Mouse (Mus musculus) embryo, embryonic 11.5 days (tissue): Measurements from ENCODE around the gene Tnfrsf25.

Source experiments
- DNase-seq: peaks from one replicate; pipeline ENCODE4 v3.0.0-alpha.2; 2012; ENCODE audit warnings: low read depth, low spot score

Gene Tnfrsf25

DNA sequence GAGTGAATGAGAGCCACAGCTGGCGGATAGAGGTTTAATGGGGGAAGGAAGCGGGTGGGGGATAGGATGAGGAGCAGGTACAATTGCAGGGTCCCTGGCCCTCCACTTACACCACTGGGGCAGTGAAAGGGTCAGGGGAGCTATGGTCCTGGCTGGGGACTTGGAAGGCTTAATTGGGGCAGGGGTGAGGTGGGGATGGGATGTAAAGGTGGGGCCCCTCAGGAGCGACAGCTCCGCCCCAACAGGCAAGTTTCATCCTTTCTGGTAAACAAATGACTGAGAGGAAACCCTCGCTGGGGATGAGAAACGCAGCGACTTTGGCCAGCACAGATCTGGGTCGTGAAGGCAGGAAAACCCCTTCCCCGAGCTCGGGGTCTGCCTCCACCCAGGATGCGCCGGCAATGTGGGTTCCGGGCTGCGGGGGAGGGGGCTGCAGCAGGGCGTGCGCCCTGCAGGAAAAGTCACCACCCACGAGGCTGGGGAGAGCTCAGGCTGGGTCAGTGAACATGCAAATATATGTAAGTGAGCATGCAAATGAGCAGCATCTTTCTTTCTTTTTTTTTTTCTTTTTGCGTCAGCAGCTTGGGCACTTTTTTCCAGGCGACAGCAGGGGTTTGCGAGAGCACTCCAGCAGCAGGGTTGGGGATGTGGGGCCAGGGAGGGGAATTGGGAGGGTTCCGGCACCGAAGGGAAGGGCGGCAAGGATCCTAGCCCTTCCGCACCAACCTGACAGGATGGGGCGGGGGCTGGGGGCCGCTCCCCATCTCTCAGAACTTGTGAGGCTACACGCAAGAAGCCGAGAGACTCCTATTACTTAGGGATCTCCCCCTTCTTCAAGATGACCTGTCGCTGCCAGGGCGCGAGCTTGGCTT lies 4.8 kb downstream of the Tnfrsf25 start:
- DNase-seq, result no peak

DNA sequence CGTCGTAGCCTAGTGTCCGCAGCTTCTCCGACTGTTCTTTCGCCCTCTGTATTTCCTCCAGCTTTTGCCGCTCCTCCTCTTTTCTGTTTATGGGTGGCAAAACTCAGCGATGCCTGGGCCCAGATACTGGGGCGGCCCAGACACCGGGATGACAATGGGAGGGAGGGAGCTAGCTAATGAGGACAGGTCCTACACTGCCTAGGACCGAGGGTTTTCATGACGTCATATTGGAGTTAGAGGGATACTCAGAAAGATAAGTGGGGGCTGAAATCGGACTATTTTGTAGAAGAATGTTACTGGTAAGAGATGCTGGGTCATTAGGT lies 5.4 kb downstream of the Tnfrsf25 start:
- DNase-seq, result no peak

- no peak for DNase-seq
These were observed 8.7 kb downstream of the Tnfrsf25 start for GRCm38 (mm10) chr4:152124361-152124961.

GRCm38 (mm10) chr4:152125161-152126025 lies 9.7 kb downstream of the Tnfrsf25 start:
- DNase-seq, result no peak

GRCm38 (mm10) chr4:152126026-152126920 lies 10.5 kb downstream of the Tnfrsf25 start:
- no peak for DNase-seq

DNA sequence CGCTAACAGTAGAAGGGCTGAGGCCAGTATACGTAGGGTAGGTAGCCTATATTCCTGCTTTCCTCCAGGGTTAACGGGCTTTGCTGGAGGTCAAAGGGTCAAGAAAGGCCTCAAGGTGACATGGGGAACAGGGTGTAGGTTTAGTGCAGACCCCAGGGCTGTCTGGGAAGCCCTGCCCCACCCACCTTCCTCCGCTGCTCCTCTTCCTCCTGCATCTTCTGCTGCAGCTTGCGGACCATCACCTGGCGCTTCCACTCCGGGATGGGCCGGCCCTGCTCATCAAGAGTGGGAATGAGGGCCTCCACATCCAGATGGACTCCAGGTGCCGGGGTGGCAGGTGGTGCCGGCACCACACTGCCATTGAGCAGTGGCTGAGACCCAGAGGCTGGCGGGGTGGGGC lies 12.2 kb downstream of the Tnfrsf25 start:
- no peak for DNase-seq

DNA sequence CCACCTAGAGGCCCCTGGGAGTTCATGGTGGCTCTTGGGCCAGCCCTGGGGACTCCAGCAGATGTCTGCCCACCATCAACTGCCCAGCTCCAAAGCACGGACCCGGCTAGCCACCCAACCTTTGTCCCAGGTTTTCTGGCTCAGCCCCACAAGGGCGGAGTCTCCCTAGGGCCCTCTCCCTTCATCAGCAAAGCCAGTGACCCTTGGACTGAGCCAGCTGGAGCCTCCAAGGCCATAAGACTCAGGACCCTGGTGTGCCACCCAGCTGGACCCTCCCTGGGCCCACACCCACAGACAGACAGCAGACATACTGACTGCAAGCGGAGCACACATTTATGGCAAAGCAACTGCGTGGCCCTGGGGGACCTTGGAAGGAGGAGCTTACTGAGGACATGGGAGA lies 13.1 kb downstream of the Tnfrsf25 start:
- no peak for DNase-seq

DNA sequence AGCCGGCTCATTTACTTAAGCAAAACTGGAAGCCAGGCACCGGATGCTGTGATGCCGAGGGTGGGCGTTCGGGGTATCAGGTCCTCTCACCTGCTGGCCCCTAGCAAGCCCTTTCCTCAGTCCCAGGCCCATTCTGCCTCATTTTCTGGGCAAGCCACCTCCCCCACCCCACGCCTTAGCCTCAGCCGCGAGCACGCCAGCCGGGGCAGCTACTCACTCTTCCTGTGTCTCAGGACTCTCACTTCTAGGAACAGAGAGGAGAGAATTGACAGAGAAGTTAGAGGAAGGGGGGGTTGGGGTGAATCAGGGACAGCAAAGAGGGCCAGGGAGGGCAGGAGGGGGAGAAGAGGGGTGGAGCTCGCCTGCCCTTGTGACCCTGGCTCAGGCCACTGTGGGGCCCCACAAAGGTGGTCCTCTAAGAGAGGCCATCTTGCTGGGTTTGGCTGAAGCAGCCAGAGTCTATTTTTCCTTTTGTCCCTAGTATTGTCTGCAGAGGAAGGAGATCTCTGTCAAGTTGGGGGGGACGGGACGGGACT lies 13.7 kb downstream of the Tnfrsf25 start:
- no peak for DNase-seq

DNA sequence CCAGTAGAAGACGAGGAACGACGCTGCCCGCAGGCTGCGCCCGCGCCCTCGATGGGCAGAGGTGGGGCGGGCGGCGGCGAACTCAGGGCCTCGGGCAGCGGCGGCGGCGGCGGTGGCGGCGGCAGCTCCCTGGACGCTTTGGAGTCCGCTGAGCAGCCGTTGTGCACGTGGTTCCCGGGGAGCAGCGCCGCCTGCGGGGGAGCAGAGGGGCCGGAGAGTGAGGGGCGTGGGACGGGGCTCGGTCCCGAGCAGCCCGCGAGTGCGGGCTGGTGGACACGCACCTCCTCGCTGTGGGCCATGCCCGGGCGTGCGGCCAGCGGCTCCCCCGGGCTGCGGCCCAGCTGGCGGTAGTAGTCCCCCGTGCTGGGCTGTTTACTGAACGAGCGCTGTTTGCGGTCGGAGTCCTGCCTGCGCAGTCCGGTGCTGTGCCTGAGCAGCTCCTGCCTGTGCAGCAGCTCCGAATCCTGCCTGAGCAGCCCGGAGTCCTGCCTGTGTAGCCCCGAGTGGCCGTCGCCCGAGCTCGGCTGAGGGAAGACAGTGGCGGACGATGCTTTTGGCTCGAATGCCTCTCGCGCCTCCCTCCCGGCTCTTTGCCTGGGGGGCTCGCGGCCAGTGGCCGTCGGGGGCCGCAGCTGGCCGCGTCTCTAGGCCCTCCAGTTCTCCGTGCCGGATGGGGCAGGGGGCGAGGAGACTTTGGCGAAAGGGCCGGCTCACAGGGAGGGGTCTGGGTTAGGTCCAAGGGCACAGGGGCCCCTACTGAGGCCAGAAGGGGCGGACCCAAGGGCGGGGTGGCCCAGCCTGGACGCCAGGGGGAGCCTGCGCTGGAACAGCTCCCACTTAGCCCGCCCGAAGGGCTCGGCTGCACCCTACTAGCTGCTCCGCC lies 15.3 kb downstream of the Tnfrsf25 start:
- no peak for DNase-seq

DNA sequence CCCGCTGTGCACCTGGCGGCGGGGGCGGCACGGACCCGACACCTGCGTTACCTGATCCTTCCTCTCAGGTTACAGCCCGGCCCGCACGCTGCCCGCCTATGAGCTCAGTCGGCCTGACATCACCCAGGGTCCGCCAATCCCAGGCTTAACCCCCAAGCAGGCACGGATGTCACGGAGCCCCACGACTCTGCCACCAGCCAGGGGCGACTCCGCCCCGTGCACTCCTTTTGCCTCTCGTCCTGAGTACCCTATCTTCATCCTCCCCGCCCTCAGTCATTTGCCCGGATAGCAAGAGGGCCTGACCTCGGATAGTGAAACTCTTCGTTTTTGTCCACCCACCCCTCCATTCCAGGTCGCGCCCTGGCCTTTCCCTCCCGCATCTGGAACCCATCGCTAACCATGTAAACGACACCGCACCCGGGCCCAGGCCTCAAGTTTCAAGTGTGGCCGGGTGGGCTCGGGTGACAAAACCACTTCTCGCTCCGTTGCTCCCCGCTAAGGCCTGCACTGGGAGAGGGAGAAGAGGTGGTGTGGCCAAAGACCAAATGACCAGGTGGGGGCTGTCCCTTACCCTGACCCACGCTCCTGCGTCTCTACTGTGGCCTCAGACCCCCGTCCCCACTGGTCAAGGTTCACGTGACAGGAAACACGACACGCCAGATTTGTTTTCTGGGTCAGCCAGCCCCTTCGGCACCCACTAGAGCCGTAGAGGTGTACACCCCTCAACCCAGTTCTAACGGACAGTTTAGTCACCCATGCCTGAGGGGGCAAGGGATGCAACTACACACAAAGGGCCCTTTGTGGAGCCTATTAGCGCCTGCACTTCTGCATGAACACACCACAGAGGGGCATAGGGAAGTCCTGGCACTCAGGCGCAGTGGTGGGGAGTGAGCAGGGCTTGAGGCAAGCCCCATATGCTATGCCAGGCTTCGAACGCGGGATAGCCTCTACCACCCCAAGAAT lies 16.4 kb downstream of the Tnfrsf25 start:
- no peak for DNase-seq

- DNase-seq, result no peak
These were observed 17.0 kb downstream of the Tnfrsf25 start for GRCm38 (mm10) chr4:152132772-152133169.

GRCm38 (mm10) chr4:152133213-152133612 lies 17.5 kb downstream of the Tnfrsf25 start:
- no peak for DNase-seq

- no peak for DNase-seq
These were observed 18.8 kb downstream of the Tnfrsf25 start for GRCm38 (mm10) chr4:152134507-152134906.

- no peak for DNase-seq
These were observed 19.6 kb downstream of the Tnfrsf25 start for GRCm38 (mm10) chr4:152135363-152135762.

- DNase-seq, result no peak
These were observed 20.6 kb downstream of the Tnfrsf25 start for GRCm38 (mm10) chr4:152136112-152136875.

GRCm38 (mm10) chr4:152136876-152137250 lies 21.1 kb downstream of the Tnfrsf25 start:
- DNase-seq, result no peak

DNA sequence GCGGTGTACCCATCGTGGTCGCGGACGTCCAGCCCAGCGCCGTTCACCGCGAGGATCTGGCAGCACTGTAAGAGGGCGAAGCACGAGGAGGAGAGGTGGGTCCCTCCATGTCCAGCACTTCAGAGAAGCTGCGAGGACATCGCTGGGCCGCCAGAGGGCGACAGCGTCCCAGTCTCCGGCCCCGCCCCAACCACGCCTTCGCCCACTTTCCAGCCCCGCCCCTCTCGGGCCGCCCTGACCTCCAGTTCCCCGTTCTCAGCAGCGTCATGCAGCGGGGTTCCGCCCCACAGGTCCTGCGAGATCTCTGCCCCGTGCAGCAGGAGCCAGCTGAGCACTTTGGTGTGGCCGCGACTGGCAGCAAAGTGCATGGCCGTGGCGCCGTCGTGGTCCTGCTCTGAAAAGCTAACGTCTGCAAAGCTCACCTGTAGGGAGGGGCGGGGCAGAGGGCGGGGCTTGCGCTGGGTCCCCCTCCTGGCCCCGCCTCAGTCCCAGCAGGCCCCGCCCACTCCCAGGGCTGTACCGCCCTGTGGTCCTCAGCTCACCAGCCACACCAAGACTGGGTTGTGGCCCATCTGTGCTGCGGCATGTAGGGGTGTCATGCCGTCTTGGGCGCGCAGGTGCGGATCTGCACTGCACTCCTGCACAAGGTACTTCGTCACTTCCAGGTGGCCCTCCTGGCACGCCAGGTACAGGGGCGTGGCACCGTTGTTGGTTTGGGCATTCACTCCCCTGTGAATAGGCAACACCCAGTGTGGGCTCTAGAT lies 22.9 kb downstream of the Tnfrsf25 start:
- DNase-seq, result peak; percentile 72
